Mouse (Mus musculus) spleen, adult 2 months (tissue): ENCODE measurements around the gene Nhs. TPM values are rescaled to one million over a fixed set of nuclear protein-coding genes. Genes with fewer than 3 reads are reported as not detected.

Experiments
- DNase-seq, 2 experiments: peaks; one replicate each; pipeline versions ENCODE4 v3.0.0 to v3.0.0-alpha.2; 2012 to 2021; ENCODE audit warnings: low spot score in 2 of 2, low read depth in 1 of 2
- H3K27ac ChIP-seq: fragments of 200-500 bp; 2 replicates; pipeline ENCODE4 v1.5.1; 2012; ENCODE audit warnings: low read length, inconsistent platforms; ENCODE audit not compliant: insufficient read depth
- H3K27me3 ChIP-seq: fragments of 200-500 bp; 2 replicates; pipeline ENCODE4 v1.6.1; 2012; ENCODE audit warnings: mild to moderate bottlenecking, moderate library complexity, low read length, inconsistent platforms; ENCODE audit not compliant: control insufficient read depth, insufficient read depth
- H3K36me3 ChIP-seq: fragments of 200-500 bp; 2 replicates; pipeline ENCODE4 v1.6.1; 2012; ENCODE audit warnings: mild to moderate bottlenecking, low read length, inconsistent platforms; ENCODE audit not compliant: control insufficient read depth, insufficient read depth
- H3K4me1 ChIP-seq: fragments of 200-500 bp; 2 replicates; pipeline ENCODE4 v1.6.1; 2011; ENCODE audit warnings: inconsistent platforms; ENCODE audit not compliant: control insufficient read depth, insufficient read depth, insufficient read length
- H3K4me3 ChIP-seq: fragments of 200-500 bp; 2 replicates; pipeline ENCODE4 v1.5.1; 2011; ENCODE audit warnings: mild to moderate bottlenecking, inconsistent platforms; ENCODE audit not compliant: insufficient read depth, insufficient read length; ENCODE audit errors: extremely low read depth
- CTCF ChIP-seq: fragments of 200-500 bp; IDR thresholded peaks from 2 replicates; pipeline ENCODE4 v1.5.1; 2011; ENCODE audit warnings: mild to moderate bottlenecking, inconsistent platforms; ENCODE audit not compliant: insufficient read depth, insufficient read length, insufficient replicate concordance; ENCODE audit errors: extremely low read depth
- POLR2A ChIP-seq: fragments of 200-500 bp; IDR thresholded peaks from 2 replicates; pipeline ENCODE4 v1.6.1; 2011; ENCODE audit warnings: low read depth, low read length, inconsistent platforms
- WGBS: fragments of 180-500 bp; shearing (Covaris S2); methylation state at CpG from one replicate; pipeline ENCODE4 v1.1.7; 2018; 5-methylcytosine and 5-hydroxymethylcytosine counted together
- polyA plus RNA-seq: library from polyadenylated mRNA; depleted of rRNA; stranded (reverse); fragments of >200 nt; gene quantifications from 2 replicates; pipeline ENCODE4 v1.2.3, GENCODE M21; 2012

The Nhs gene
- polyA plus RNA-seq, 1 experiment, result 0.28 TPM

DNA sequence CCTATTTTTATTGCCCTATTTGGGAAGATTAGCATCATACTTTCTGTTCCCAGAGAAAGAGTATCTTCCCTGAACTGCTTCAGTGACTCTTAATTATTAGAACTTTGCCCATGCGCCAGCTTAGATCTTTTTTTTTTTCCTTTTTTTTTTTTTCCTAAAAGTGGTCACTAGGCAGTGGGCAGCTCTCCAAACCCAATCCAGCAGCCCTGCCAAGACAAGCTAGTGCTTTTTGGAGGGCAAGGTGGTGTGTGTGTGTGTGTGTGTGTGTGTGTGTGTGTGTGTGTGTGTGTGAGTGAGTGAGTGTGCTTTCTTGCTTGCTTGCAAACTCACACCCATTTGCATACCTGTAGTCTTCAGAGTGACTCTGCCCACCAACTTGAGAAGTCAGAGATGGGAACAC lies 169.4 kb downstream of the Nhs start:
- Histone ChIP-seq H3K4me1 (no peaks in the 10 kb centered on the region), H3K27me3 (no peaks in the 10 kb centered on the region), H3K27ac (no peak overlapping the region), H3K36me3 (no peaks in the 10 kb centered on the region), H3K4me3 (no peak overlapping the region)
- 92% methylated on average over 1 of the region's 1 CpGs for WGBS
- DNase-seq, result no peak
- no peak for TF ChIP-seq POLR2A

GRCm38 (mm10) chrX:161984961-161985360 lies 174.6 kb downstream of the Nhs start:
- Histone ChIP-seq H3K36me3 (no peaks in the 10 kb centered on the region), H3K4me1 (no peaks in the 10 kb centered on the region), H3K4me3 (no peak overlapping the region), H3K27me3 (no peaks in the 10 kb centered on the region), H3K27ac (no peak overlapping the region)
- DNase-seq, result no peak
- no peak for TF ChIP-seq CTCF
- TF ChIP-seq POLR2A, result no peak
- 65% methylated on average over 6 of the region's 6 CpGs for WGBS

GRCm38 (mm10) chrX:161981399-161981798 lies 178.1 kb downstream of the Nhs start:
- TF ChIP-seq CTCF (no peak), POLR2A (no peak)
- WGBS, result 80% methylated on average over 6 of the region's 6 CpGs
- Histone ChIP-seq H3K27me3 (no peaks in the 10 kb centered on the region), H3K36me3 (no peaks in the 10 kb centered on the region), H3K27ac (no peak overlapping the region), H3K4me3 (no peak overlapping the region), H3K4me1 (no peaks in the 10 kb centered on the region)
- no peak for DNase-seq

- Histone ChIP-seq H3K4me1 (no peaks in the 10 kb centered on the region), H3K27me3 (no peaks in the 10 kb centered on the region), H3K4me3 (no peak overlapping the region), H3K36me3 (no peaks in the 10 kb centered on the region), H3K27ac (no peak overlapping the region)
- DNase-seq, result no peak
- no peak for TF ChIP-seq POLR2A
- TF ChIP-seq CTCF, result no peak
These were observed 179.6 kb downstream of the Nhs start for GRCm38 (mm10) chrX:161979946-161980345.

- H3K27ac ChIP-seq, result no peak overlapping the region
- WGBS, result 48% methylated on average over 4 of the region's 4 CpGs
These were observed 182.2 kb downstream of the Nhs start for GRCm38 (mm10) chrX:161977236-161977841.

GRCm38 (mm10) chrX:161976376-161976775 lies 183.2 kb downstream of the Nhs start:
- DNase-seq, result no peak
- Histone ChIP-seq H3K4me3 (no peak overlapping the region), H3K27me3 (no peaks in the 10 kb centered on the region), H3K36me3 (no peaks in the 10 kb centered on the region), H3K27ac (no peak overlapping the region), H3K4me1 (no peaks in the 10 kb centered on the region)
- WGBS, result 90% methylated on average over 2 of the region's 2 CpGs
- TF ChIP-seq CTCF (no peak), POLR2A (no peak)

More at GRCm38 (mm10) chrX:161977236-161977841, 182.2 kb downstream of the Nhs start:
- H3K36me3 ChIP-seq, result no peaks in the 10 kb centered on the region
- H3K4me1 ChIP-seq, result no peaks in the 10 kb centered on the region
- no peaks in the 10 kb centered on the region for H3K27me3 ChIP-seq
- no peak for DNase-seq
- TF ChIP-seq CTCF (no peak), POLR2A (no peak)
- no peak overlapping the region for H3K4me3 ChIP-seq

- Histone ChIP-seq H3K27ac (no peak overlapping the region), H3K27me3 (no peaks in the 10 kb centered on the region), H3K4me1 (no peaks in the 10 kb centered on the region), H3K36me3 (no peaks in the 10 kb centered on the region), H3K4me3 (no peak overlapping the region)
- WGBS, result 40% methylated on average over 3 of the region's 3 CpGs
- TF ChIP-seq POLR2A (no peak), CTCF (no peak)
- no peak for DNase-seq
These were observed 186.0 kb downstream of the Nhs start for GRCm38 (mm10) chrX:161973572-161973971.

DNA sequence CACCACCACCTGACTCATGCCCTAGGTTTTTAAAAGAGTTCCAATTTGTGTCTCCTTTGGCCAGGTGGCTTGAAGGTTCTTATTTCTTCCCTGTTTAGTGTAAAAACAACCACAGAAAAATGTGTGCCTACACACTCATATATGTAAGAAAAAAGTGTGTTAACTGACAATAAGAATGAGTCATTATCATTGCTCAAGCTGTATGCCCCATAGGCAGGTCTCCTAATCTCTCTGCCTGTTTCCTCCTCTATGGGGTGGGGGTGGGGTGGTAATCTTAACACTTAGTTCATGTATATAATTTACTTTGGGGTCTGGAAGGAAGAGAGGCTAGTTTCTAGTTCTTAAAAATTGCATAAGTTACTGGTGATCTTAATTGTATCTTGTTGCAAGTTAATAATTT lies 186.8 kb downstream of the Nhs start:
- H3K36me3 ChIP-seq, result no peaks in the 10 kb centered on the region
- H3K4me1 ChIP-seq, result no peaks in the 10 kb centered on the region
- no peak for DNase-seq
- no peaks in the 10 kb centered on the region for H3K27me3 ChIP-seq
- no peak overlapping the region for H3K27ac ChIP-seq
- H3K4me3 ChIP-seq, result no peak overlapping the region
- TF ChIP-seq CTCF (no peak), POLR2A (no peak)
